Mouse (Mus musculus) olfactory bulb, adult 2 months (tissue): ENCODE measurements around the gene Ankrd55. TPM values are rescaled to one million over a fixed set of nuclear protein-coding genes. Genes with fewer than 3 reads are reported as not detected.

Experiments used
- H3K27ac ChIP-seq: fragments of 200-500 bp; 2 replicates; pipeline ENCODE4 v1.5.1; 2012; ENCODE audit warnings: low read depth, low read length; ENCODE audit not compliant: insufficient read depth
- H3K4me1 ChIP-seq: fragments of 200-500 bp; 2 replicates; pipeline ENCODE4 v1.6.1; 2012; ENCODE audit warnings: low read length; ENCODE audit not compliant: control insufficient read depth, insufficient read depth
- H3K4me3 ChIP-seq: fragments of 200-500 bp; 2 replicates; pipeline ENCODE4 v1.5.1; 2012; ENCODE audit warnings: mild to moderate bottlenecking, low read depth, low read length, moderate library complexity; ENCODE audit not compliant: insufficient read depth
- CTCF ChIP-seq: fragments of 200-500 bp; IDR thresholded peaks from 2 replicates; pipeline ENCODE4 v1.5.1; 2012; ENCODE audit warnings: low read depth, mild to moderate bottlenecking, low read length, moderate library complexity; ENCODE audit not compliant: insufficient read depth
- POLR2A ChIP-seq: fragments of 200-500 bp; IDR thresholded peaks from 2 replicates; pipeline ENCODE4 v1.6.1; 2012; ENCODE audit warnings: mild to moderate bottlenecking, low read depth, low read length, moderate library complexity; ENCODE audit not compliant: insufficient read depth
- WGBS: fragments of 180-500 bp; shearing (Covaris S2); methylation state at CpG from one replicate; pipeline ENCODE4 v1.1.7; 2018; 5-methylcytosine and 5-hydroxymethylcytosine counted together
- polyA plus RNA-seq: library from polyadenylated mRNA; stranded (reverse); fragments of >200 nt; gene quantifications from 2 replicates; pipeline ENCODE4 v1.2.4, GENCODE M21; 2012; ENCODE audit warnings: low replicate concordance; ENCODE audit not compliant: missing spikeins, insufficient read depth, insufficient read length

The Ankrd55 gene
- polyA plus RNA-seq, 1 experiment, result not detected

DNA sequence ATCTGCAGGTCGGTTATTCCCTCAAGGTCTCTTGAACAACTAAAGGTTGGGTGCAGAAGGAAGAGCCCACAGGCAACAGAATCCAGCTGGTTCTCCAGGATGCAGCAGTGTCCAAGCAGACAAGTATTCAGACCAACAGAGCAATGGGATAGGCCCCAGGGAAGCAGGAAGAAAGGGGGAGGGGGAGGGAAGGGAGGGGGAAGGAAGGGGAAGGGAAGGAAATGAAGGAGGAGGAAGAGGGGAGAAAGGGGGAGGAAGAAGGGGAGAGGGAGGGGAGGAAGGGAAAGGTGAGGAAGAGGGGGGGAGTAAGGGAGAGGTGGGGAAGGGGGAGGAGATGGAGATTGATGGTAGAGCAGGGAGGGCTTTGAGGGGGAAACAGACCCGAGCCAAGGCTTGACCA is 121.1 kb downstream of the Ankrd55 start:
- Histone ChIP-seq H3K27ac (no peak overlapping the region), H3K4me1 (no peaks in the 10 kb centered on the region), H3K4me3 (no peak overlapping the region)
- TF ChIP-seq CTCF (no peak), POLR2A (no peak)
- 89% methylated on average over 2 of the region's 2 CpGs for WGBS

DNA sequence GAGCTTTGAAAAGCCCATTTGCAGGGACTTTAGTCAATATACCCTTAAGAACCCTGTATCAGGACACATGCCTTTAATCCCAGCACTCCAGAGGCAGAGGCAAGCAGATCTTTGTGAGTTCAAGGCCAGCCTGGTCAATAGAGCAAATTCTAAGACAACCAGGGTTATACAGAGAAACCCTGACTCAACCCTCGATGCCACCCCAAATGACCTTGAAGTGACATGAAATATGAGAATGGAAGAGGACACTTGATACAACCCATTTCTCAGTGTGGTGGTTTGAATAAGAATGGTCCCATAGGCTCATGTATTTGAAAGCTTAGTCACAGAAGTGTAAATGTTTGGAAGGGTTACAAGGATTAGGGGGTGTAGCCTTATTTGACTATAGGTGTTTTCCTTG is 121.6 kb downstream of the Ankrd55 start:
- WGBS, result 91% methylated on average over 1 of the region's 1 CpGs
- no peak overlapping the region for H3K4me3 ChIP-seq
- H3K27ac ChIP-seq, result no peak overlapping the region
- H3K4me1 ChIP-seq, result no peaks in the 10 kb centered on the region
- TF ChIP-seq POLR2A (no peak), CTCF (no peak)

DNA sequence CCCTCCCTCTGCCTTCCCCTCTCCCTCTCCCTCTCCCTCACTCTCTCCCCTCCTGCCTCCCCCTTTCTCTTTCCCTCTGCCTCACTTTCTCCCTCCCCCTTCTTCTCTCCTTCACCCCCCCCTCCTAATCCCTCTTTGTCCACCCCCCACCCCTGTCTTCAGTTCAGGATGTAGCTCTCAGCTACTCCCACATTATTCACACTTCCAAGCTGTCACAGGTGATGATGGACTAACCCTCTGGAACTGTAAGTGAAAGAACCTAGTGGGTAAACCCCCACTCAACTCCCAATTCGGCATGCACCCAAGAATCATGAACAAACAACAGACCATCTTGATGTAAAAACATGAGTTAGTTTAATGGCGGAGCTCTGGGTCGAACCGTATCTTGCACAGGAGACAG is 122.2 kb downstream of the Ankrd55 start:
- no peak overlapping the region for H3K4me3 ChIP-seq
- no peak overlapping the region for H3K27ac ChIP-seq
- WGBS, result 91% methylated on average over 4 of the region's 4 CpGs
- no peak for TF ChIP-seq CTCF
- no peak for TF ChIP-seq POLR2A
- H3K4me1 ChIP-seq, result no peaks in the 10 kb centered on the region

DNA sequence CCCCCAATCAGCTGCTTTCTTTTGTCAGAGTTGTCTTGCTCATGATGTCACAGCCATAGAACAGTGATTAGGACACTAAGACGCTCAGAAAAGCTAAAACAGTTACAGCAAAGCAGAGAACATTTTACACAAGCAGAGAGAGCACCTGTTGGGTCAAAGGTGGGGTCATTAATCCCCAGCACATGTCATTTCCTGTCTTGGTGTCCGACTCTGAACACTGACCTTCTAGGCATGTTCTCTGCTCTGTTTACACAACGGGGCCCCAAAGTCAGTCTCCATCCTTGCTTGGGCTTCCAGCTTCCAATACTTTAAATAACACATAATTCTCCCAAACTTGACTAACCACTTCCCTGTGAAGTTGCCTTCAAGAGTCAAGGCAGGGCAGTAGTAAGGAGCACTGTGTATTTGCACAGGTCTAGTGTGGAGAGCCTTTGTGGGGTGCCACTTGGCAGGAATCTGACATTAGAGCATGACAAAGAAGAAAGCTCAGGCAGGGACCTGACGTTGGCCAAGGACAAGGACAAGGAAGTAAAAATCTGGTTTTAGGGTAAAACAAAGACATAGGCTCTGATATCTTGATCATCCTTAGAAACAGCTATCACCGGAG is 123.1 kb downstream of the Ankrd55 start:
- Histone ChIP-seq H3K4me1 (no peaks in the 10 kb centered on the region), H3K4me3 (no peak overlapping the region), H3K27ac (no peak overlapping the region)
- WGBS, result 83% methylated on average over 5 of the region's 5 CpGs
- TF ChIP-seq POLR2A (no peak), CTCF (no peak)

DNA sequence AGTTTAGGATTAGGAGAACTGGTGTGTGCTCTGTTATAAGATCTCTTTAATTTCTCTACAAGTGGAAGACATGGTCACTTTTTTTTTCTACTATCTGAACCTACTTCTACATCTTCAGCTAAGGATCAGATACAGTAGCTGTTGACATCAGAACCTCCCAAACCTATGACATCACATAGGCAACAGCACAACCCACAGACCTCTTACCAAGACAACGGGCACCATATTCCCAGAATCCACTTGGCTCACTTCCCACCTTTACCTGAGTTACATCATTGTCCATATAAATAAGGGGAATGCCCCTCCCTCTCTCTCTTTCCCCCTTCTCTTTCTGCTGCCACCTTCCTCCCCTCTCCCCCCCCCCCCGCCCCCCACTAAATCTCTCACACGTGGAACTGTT is 124.0 kb downstream of the Ankrd55 start:
- TF ChIP-seq POLR2A, result no peak
- TF ChIP-seq CTCF, result no peak
- Histone ChIP-seq H3K27ac (no peak overlapping the region), H3K4me3 (no peak overlapping the region), H3K4me1 (no peaks in the 10 kb centered on the region)
- 88% methylated on average over 3 of the region's 3 CpGs for whole genome bisulfite sequencing

DNA sequence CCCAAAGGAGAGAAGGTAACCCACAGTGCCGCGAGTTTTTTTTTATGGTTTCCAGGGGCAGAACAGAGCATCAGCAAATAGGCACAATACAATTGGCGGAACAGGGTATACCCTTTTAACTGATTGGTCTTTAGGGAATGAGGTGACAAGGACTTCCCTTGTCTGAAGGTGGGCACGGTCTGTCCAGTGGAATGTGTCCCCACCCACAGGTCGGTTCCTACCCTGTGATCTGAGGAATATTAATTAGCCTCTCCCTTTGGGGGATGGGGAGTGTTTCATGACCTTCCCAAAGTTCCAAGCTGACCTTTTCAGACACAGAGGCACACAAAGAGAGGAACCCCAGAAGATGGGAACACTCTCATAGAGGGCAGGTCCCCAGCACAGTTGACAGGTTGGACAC is 124.6 kb downstream of the Ankrd55 start:
- Histone ChIP-seq H3K4me3 (no peak overlapping the region), H3K4me1 (no peaks in the 10 kb centered on the region), H3K27ac (no peak overlapping the region)
- 82% methylated on average over 5 of the region's 5 CpGs for WGBS
- TF ChIP-seq POLR2A, result no peak
- TF ChIP-seq CTCF, result no peak

DNA sequence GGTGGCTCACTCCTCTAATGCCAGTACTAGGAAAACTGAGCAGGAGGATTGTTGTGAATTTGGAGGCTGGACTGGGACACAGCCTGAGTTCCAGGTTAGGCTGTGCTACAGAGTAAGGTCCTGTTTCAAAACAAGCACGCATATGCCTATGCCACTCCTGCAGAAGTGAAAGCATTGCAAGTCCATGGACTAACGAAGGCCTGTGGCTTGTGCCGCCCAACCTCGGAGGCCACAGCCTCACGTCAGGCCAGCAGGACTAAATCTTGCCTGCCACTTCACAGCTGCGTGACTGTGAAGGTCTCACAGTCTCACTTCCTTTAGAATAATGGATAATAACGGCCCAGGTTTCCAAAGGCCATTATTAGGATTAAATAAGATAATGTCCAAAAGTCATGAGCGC is 125.4 kb downstream of the Ankrd55 start:
- WGBS, result 62% methylated on average over 8 of the region's 8 CpGs

DNA sequence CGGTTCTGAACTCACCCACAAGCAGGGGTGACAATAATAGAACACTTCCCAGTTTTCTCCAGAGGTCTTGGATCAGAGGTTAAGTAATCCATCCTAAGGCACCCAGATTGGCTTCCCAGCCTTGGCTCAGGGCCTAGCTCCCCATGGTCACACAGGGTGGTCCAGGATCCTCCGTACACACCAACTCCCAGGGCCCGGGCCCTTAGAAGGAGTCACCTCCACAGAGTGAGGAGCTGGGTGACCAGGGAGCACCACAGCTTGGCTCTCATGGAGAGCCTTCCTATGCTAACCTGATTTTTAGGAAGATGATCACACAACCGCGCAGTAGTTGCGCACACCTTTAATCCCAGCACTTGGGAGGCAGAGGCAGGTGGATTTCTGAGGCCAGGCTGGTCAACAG is 127.6 kb downstream of the Ankrd55 start:
- Histone ChIP-seq H3K27ac (no peak overlapping the region), H3K4me1 (no peaks in the 10 kb centered on the region), H3K4me3 (no peak overlapping the region)
- TF ChIP-seq POLR2A (no peak), CTCF (no peak)
- WGBS, result 86% methylated on average over 6 of the region's 6 CpGs

More for the DNA sequence above, 125.4 kb downstream of the Ankrd55 start:
- H3K4me1 ChIP-seq, result no peaks in the 10 kb centered on the region
- no peak for TF ChIP-seq CTCF
- no peak for TF ChIP-seq POLR2A
- H3K4me3 ChIP-seq, result no peak overlapping the region
- H3K27ac ChIP-seq, result no peak overlapping the region

DNA sequence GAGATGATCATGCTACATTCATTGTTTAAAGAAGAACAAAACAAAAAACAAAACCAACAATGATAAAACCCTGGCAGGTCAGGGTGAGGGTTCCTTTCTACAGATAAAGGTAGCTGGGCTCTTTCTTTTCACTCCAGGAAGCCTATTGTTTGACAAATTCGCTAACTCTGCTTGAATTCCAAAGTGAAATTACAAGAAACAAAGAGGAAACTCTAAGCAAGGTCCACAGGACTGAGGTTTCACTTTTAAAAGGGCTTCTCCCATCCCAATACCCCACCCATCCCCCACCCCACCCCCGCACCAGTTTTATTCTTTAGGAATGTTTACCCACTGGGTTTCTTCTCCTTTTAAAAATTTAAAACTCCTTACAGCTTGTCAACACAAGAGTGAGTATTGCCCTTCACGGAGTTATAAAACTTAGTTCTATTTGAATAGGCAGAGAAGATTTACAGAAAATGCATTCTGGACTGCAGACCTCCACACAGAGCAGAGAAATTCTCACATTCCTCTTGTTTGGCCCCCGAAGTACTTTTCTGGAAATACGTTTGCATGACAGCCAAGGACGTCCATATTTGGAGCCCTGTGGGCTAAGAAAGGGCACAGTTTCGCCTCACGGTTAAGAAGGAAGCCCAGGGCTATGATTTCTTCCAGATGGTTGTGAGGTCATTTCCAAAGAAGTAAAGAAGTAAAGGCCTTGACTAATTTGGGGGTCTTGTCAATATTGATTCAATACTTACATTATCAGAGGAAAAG is 128.3 kb downstream of the Ankrd55 start:
- Histone ChIP-seq H3K4me3 (no peak overlapping the region), H3K4me1 (no peaks in the 10 kb centered on the region), H3K27ac (no peak overlapping the region)
- WGBS, result 51% methylated on average over 8 of the region's 8 CpGs
- TF ChIP-seq CTCF, result no peak
- no peak for TF ChIP-seq POLR2A

DNA sequence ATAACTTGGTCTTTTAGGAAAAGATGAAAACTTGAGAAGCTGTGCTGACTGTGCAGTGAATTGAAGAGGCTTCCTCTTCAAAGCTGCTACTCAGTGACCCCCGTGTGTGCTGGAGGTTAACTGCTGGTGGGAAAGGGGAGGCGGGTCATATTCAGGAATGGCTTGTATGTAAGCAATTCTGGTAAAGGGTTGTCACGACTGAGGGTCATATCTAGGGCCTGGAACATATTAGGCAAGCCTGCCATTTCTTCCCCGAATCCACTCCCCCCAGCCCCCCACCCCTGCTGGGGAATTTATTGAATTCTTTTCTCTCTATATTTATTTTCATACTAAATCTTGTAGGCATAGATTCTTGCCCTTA is 128.9 kb downstream of the Ankrd55 start:
- no peaks in the 10 kb centered on the region for H3K4me1 ChIP-seq
- TF ChIP-seq POLR2A (no peak), CTCF (no peak)
- no peak overlapping the region for H3K4me3 ChIP-seq
- 70% methylated on average over 4 of the region's 4 CpGs for WGBS
- H3K27ac ChIP-seq, result no peak overlapping the region
